In genomic region chr15:56810151-56810550, GRCm38 (mm10) we compare ENCODE assay signal across 7 mouse cellular contexts.
DNase-seq lines count a peak whose midpoint lies in the region; ATAC-seq and TF ChIP-seq lines count a peak whose summit lies in the region.

No protein-coding gene starts in this region.

- no peak overlapping the region for H3K4me3 ChIP-seq in forebrain, embryonic 12.5 days (replicated peaks)
- H3K4me3 ChIP-seq in limb, embryonic 10.5 days = no peak overlapping the region
- peak overlapping the region; percentile 25; the same call in 1 of the 2 replicates for H3K4me3 ChIP-seq in small intestine, adult 2 months (ENCODE audit: low read depth, low read length)
- H3K4me3 ChIP-seq in cerebellum, adult 2 months (replicated peaks; ENCODE audit: insufficient read depth, low read depth, low read length) = no peak overlapping the region

- WGBS in forebrain, embryonic 12.5 days = 51% methylated on average over 13 of the region's 13 CpGs
- WGBS in limb, embryonic 10.5 days = 42% methylated on average over 13 of the region's 13 CpGs
- 29% methylated on average over 13 of the region's 13 CpGs for WGBS in small intestine, adult 2 months
- WGBS in cerebellum, adult 2 months = 52% methylated on average over 13 of the region's 13 CpGs

- no peak for TF ChIP-seq CTCF in small intestine, adult 2 months (IDR thresholded peaks at IDR 0.05; ENCODE audit: extremely low read depth, insufficient read length, insufficient replicate concordance, low read depth, low read length)
- TF ChIP-seq CTCF in cerebellum, adult 2 months (IDR thresholded peaks at IDR 0.05; ENCODE audit: borderline replicate concordance, insufficient read depth, low read depth, low read length) = no peak

- H3K4me1 ChIP-seq in forebrain, embryonic 12.5 days = no peaks in the 10 kb centered on the region
- H3K4me1 ChIP-seq in limb, embryonic 10.5 days = peaks cover 17% of the 10 kb centered on the region
- no peaks in the 10 kb centered on the region for H3K4me1 ChIP-seq in small intestine, adult 2 months (ENCODE audit: control insufficient read depth, insufficient read depth, insufficient read length, low read length)
- no peaks in the 10 kb centered on the region for H3K4me1 ChIP-seq in cerebellum, adult 2 months (ENCODE audit: control insufficient read depth, insufficient read depth, low read length)

- H3K27me3 ChIP-seq in forebrain, embryonic 12.5 days = peaks cover 8% of the 10 kb centered on the region
- no peaks in the 10 kb centered on the region for H3K27me3 ChIP-seq in limb, embryonic 10.5 days (ENCODE audit: low read depth, poor library complexity, severe bottlenecking)
- no peaks in the 10 kb centered on the region for H3K27me3 ChIP-seq in small intestine, adult 2 months (ENCODE audit: control insufficient read depth, insufficient read depth, low read length)
- H3K27me3 ChIP-seq in cerebellum, adult 2 months (ENCODE audit: control insufficient read depth, insufficient read depth, low read length) = no peaks in the 10 kb centered on the region

- no peaks in the 10 kb centered on the region for H3K9me3 ChIP-seq in forebrain, embryonic 12.5 days
- H3K9me3 ChIP-seq in limb, embryonic 10.5 days (replicated peaks) = no peaks in the 10 kb centered on the region

- no peak for TF ChIP-seq POLR2A in small intestine, adult 2 months (IDR thresholded peaks at IDR 0.05; ENCODE audit: low read depth, low read length)
- no peak for TF ChIP-seq POLR2A in cerebellum, adult 2 months (IDR thresholded peaks at IDR 0.05; ENCODE audit: borderline replicate concordance, insufficient read depth, low read length)

- no peak overlapping the region for H3K27ac ChIP-seq in forebrain, embryonic 12.5 days
- no peak overlapping the region for H3K27ac ChIP-seq in limb, embryonic 10.5 days
- no peak overlapping the region for H3K27ac ChIP-seq in small intestine, adult 2 months (ENCODE audit: insufficient read depth, low read depth, low read length)
- no peak overlapping the region for H3K27ac ChIP-seq in cerebellum, adult 2 months (ENCODE audit: insufficient read depth, low read length)

- no peak for ATAC-seq in forebrain, embryonic 12.5 days (ENCODE audit: low FRiP score)

- no peak overlapping the region for H3K9ac ChIP-seq in forebrain, embryonic 12.5 days

- no peaks in the 10 kb centered on the region for H3K36me3 ChIP-seq in forebrain, embryonic 12.5 days (replicated peaks)
- no peaks in the 10 kb centered on the region for H3K36me3 ChIP-seq in limb, embryonic 10.5 days
- H3K36me3 ChIP-seq in small intestine, adult 2 months (ENCODE audit: control insufficient read depth, insufficient read depth, low read length) = no peaks in the 10 kb centered on the region

- H3K4me2 ChIP-seq in forebrain, embryonic 12.5 days = peak overlapping the region; percentile 28; the same call in 1 of the 2 replicates

- peak; percentile 3 to 4 for DNase-seq in lung, adult 18-20 months
- DNase-seq in lung, postnatal 10 days = no peak
- DNase-seq in limb, embryonic 10.5 days (ENCODE audit: low spot score) = peak; percentile 31
- no peak for DNase-seq in gastrocnemius, adult 8-10 months (ENCODE audit: low spot score in 2 of 2)
- DNase-seq in cerebellum, adult 2 months = no peak

Comparison
In these comparisons a context has a peak if more than half of its experiments do, and no peak if none do; other contexts are left out.
1. DNase-seq: peak in lung, adult 18-20 months (2 of 2) and limb, embryonic 10.5 days (single experiment); none in lung, postnatal 10 days (single experiment), gastrocnemius, adult 8-10 months (0 of 2) and cerebellum, adult 2 months (0 of 2).